Mouse (Mus musculus) G1E (cell line): ENCODE data around the gene Mmp23. TPM values are rescaled to one million over a fixed set of nuclear protein-coding genes. Genes with fewer than 3 reads are reported as not detected.
"Not testable (repeated sequence)": the region's sequence is repeated elsewhere in the genome, so short reads cannot be mapped to it uniquely, and the experiment has no call there.

Experiments used
- ATAC-seq: 2 replicates; pipeline ENCODE4 v1.8.0; 2016; ENCODE audit warnings: mild to moderate bottlenecking; ENCODE audit not compliant: insufficient number of reproducible peaks, poor library complexity, low FRiP score, severe bottlenecking; ENCODE audit errors: extremely low read depth
- DNase-seq: peaks from one replicate; pipeline ENCODE4 v3.0.0; 2012; ENCODE audit warnings: low spot score
- H3K27me3 ChIP-seq: 2 replicates; pipeline ENCODE4 v1.6.1; 2012; ENCODE audit warnings: mild to moderate bottlenecking, low read length, inconsistent platforms; ENCODE audit not compliant: insufficient read depth
- H3K36me3 ChIP-seq: replicated peaks from 2 replicates; pipeline ENCODE3; 2012; ENCODE audit warnings: mild to moderate bottlenecking, inconsistent platforms
- H3K4me1 ChIP-seq: 2 replicates; pipeline ENCODE4 v1.6.1; 2012; ENCODE audit warnings: low read depth, low read length, inconsistent platforms, mixed read lengths; ENCODE audit not compliant: insufficient read depth
- H3K4me3 ChIP-seq: 2 replicates; pipeline ENCODE4 v1.5.1; 2012; ENCODE audit warnings: low read depth, mild to moderate bottlenecking, inconsistent platforms, low read length, moderate library complexity, mixed read lengths
- H3K9me3 ChIP-seq: replicated peaks from 2 replicates; pipeline ENCODE4 v1.6.1; 2012; ENCODE audit warnings: inconsistent platforms
- CTCF ChIP-seq: IDR thresholded peaks from 2 replicates; pipeline ENCODE4 v1.5.1; 2012; ENCODE audit warnings: low read depth, low read length, inconsistent platforms, mixed read lengths
- GATA1 ChIP-seq: IDR thresholded peaks from 2 replicates; pipeline ENCODE4 v1.6.1; 2012; ENCODE audit warnings: borderline replicate concordance, low read length, inconsistent platforms, mixed read lengths
- GATA2 ChIP-seq: IDR thresholded peaks from 2 replicates; pipeline ENCODE4 v1.6.1; 2012; ENCODE audit warnings: low read depth, low read length, inconsistent platforms, borderline replicate concordance
- POLR2AphosphoS5 ChIP-seq: IDR thresholded peaks from 2 replicates; pipeline ENCODE4 v1.6.1; 2012; ENCODE audit warnings: low read depth, low read length, inconsistent platforms; ENCODE audit not compliant: insufficient replicate concordance
- TAL1 ChIP-seq: conservative IDR thresholded peaks from 2 replicates; pipeline ENCODE4 v1.6.1; 2012; ENCODE audit warnings: low read depth, low read length, inconsistent platforms, mixed read lengths
- polyA plus RNA-seq: library from polyadenylated mRNA; stranded (reverse); fragments of >175 nt; gene quantifications from 2 replicates; pipeline ENCODE4 v1.2.3, GENCODE M21; 2012
- total RNA-seq, 2 experiments: library from RNA; stranded (forward) in 1 of 2; stranded (reverse) in 1 of 2; fragments of 200-1000 nt in 1 of 2; fragments of >200 nt in 1 of 2; fragmentation: Nextera tagmentation in 1 of 2; gene quantifications; 2 replicates each; pipeline ENCODE4 v1.2.3; 2014 to 2017

Mmp23 gene
- total and polyA plus RNA-seq, 3 experiments: 0.29 to 0.71 TPM; not detected in 1

- Histone ChIP-seq H3K9me3 (peaks cover 13% of the 10 kb centered on the region), H3K27me3 (peaks cover 8% of the 10 kb centered on the region; the same call in 1 of the 2 replicates), H3K4me3 (no peak overlapping the region), H3K4me1 (peaks cover 2% of the 10 kb centered on the region; the same call in 1 of the 2 replicates), H3K36me3 (peaks cover 84% of the 10 kb centered on the region)
- ATAC-seq: no peak
- no peak for DNase-seq
- TF ChIP-seq TAL1 (no peak), GATA2 (no peak), POLR2AphosphoS5 (no peak), CTCF (no peak), GATA1 (no peak)
Observed at GRCm38 (mm10) chr4:155649355-155649754, 3.8 kb downstream of the Mmp23 start.

- Histone ChIP-seq H3K9me3 (no peaks in the 10 kb centered on the region), H3K27me3 (no peaks in the 10 kb centered on the region), H3K4me3 (no peak overlapping the region), H3K36me3 (peaks cover 90% of the 10 kb centered on the region), H3K4me1 (no peaks in the 10 kb centered on the region)
- ATAC-seq (no peak), DNase-seq (no peak)
- TF ChIP-seq CTCF (no peak), TAL1 (no peak), POLR2AphosphoS5 (no peak), GATA1 (no peak), GATA2 (no peak)
Observed at GRCm38 (mm10) chr4:155645721-155646120, 7.5 kb downstream of the Mmp23 start.

GRCm38 (mm10) chr4:155645308-155645707, 7.9 kb downstream of the Mmp23 start, which contains the start of gene Gm10563:
Gm10563 (minus strand) TSS chr4:155645408.
- H3K4me3 ChIP-seq, DNase-seq, H3K27me3 ChIP-seq, ATAC-seq, H3K4me1 ChIP-seq, H3K9me3 ChIP-seq: not testable (repeated sequence)
- peaks cover 90% of the 10 kb centered on the region for H3K36me3 ChIP-seq

GRCm38 (mm10) chr4:155643531-155643930, 9.7 kb downstream of the Mmp23 start:
- ATAC-seq (no peak), DNase-seq (no peak)
- Histone ChIP-seq H3K27me3 (no peaks in the 10 kb centered on the region), H3K4me3 (no peak overlapping the region), H3K4me1 (no peaks in the 10 kb centered on the region), H3K36me3 (peaks cover 88% of the 10 kb centered on the region), H3K9me3 (no peaks in the 10 kb centered on the region)
- no peak for TF ChIP-seq GATA2
- no peak for TF ChIP-seq CTCF
- no peak for TF ChIP-seq TAL1

- no peaks in the 10 kb centered on the region for H3K9me3 ChIP-seq
- H3K4me3 ChIP-seq: no peak overlapping the region
- TF ChIP-seq CTCF (no peak), POLR2AphosphoS5 (no peak), GATA2 (no peak), TAL1 (no peak)
- ATAC-seq (no peak), DNase-seq (no peak)
- peaks cover 6% of the 10 kb centered on the region; the same call in 1 of the 2 replicates for H3K4me1 ChIP-seq
- peaks cover 94% of the 10 kb centered on the region for H3K36me3 ChIP-seq
- H3K27me3 ChIP-seq: no peaks in the 10 kb centered on the region
Observed at GRCm38 (mm10) chr4:155635766-155636499, 17.3 kb downstream of the Mmp23 start.

- Histone ChIP-seq H3K27me3 (no peaks in the 10 kb centered on the region), H3K4me1 (peaks cover 6% of the 10 kb centered on the region), H3K9me3 (no peaks in the 10 kb centered on the region), H3K4me3 (no peak overlapping the region), H3K36me3 (peaks cover 85% of the 10 kb centered on the region)
- TF ChIP-seq TAL1 (no peak), GATA2 (no peak), POLR2AphosphoS5 (no peak), CTCF (no peak), GATA1 (no peak)
- no peak for ATAC-seq
- no peak for DNase-seq
Observed at GRCm38 (mm10) chr4:155630267-155630666, 22.9 kb downstream of the Mmp23 start.
